Mouse (Mus musculus): Measurements from ENCODE around the gene Syt12.

Syt12 gene

GRCm38 (mm10) chr19:4404840-4405239 is 72.4 kb downstream of the Syt12 start:
- DNase-seq (ENCODE audit: low read depth) = no peak

- no peak for DNase-seq (ENCODE audit: low read depth)
Measured at GRCm38 (mm10) chr19:4398959-4399358, 78.3 kb downstream of the Syt12 start.

GRCm38 (mm10) chr19:4398630-4398948 is 78.7 kb downstream of the Syt12 start:
- no peak for DNase-seq (ENCODE audit: low read depth)

- DNase-seq (ENCODE audit: low read depth) = no peak
Measured at GRCm38 (mm10) chr19:4397798-4398629, 79.2 kb downstream of the Syt12 start, which contains the start of gene Kdm2a. Gene Kdm2a, minus strand, starts transcription at chr19:4398285.

- DNase-seq (ENCODE audit: low read depth) = peak; percentile 96
Measured at GRCm38 (mm10) chr19:4396998-4397797, 80.0 kb downstream of the Syt12 start.

- DNase-seq (ENCODE audit: low read depth) = no peak
Measured at GRCm38 (mm10) chr19:4396081-4396997, 80.9 kb downstream of the Syt12 start.
